Mouse (Mus musculus): ENCODE measurements at regions not wholly inside any gene's neighbourhood (a gene's known extent, or its start where the extent isn't known, plus 50 kb on each side); places are given as distances from the start of the nearest gene placed in this dataset.

- H3K4me3 ChIP-seq, result no peak overlapping the region
- no peak for ATAC-seq (ENCODE audit: insufficient number of reproducible peaks, low FRiP score)
- no peak overlapping the region for H3K9ac ChIP-seq
- 0 out of 2 replicates have a peak, but pooled peaks cover 4% of the 10 kb centered on the region for H3K4me1 ChIP-seq (replicated peaks)
- H3K9me3 ChIP-seq (replicated peaks), result no peaks in the 10 kb centered on the region
- no peak overlapping the region for H3K4me2 ChIP-seq
- WGBS, result 78% methylated on average over 4 of the region's 4 CpGs
- no peaks in the 10 kb centered on the region for H3K36me3 ChIP-seq
- H3K27ac ChIP-seq (ENCODE audit: poor library complexity, severe bottlenecking), result no peak overlapping the region
- H3K27me3 ChIP-seq (replicated peaks), result 0 out of 2 replicates have a peak, but pooled peaks cover 9% of the 10 kb centered on the region
Measured at GRCm38 (mm10) chr2:137310511-137310910, 194.1 kb upstream of the Jag1 start.

GRCm38 (mm10) chr2:137308116-137308515 lies 191.7 kb upstream of the Jag1 start:
- no peak for ATAC-seq (ENCODE audit: insufficient number of reproducible peaks, low FRiP score)
- H3K4me1 ChIP-seq (replicated peaks), result no peaks in the 10 kb centered on the region

DNA sequence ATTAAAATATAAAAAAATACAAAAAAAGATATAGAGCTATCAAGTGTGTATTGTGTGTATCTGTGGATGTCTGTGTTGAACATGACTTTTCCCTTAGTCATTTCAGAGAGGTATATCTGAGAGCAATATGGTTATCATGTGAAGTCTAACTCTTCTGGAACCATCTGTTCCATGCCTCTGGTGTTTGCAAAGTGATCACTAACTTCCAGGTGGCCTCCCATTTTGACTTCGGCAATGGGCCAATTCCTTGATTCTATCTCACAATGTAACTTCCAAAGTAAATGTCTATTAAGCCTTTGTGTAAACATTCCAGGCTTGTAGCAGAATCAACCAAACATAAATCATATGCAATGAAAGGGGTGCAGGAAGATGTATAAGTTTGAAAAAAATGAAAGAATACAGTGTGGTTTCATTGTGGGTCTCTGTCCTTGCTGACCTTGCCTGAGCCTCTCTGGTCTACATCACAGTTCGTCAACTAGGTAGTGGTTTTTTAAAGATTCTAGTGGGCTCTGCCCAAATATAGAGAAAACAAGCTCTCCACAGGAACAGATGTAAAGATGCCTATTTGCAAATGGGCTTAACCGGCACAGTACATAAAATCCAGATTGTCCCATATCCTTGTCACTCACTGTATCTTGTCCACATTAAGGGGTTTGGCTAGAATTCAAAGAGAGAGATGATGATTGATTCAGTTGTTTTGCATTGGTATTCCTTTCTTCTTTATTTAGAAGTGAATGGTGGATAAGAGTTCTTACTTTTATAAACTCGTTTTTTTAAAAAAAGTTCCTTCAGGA lies 185.2 kb upstream of the Jag1 start:
- Histone ChIP-seq H3K27ac (ENCODE audit: poor library complexity, severe bottlenecking) (no peak overlapping the region), H3K4me2 (no peak overlapping the region), H3K4me1 (replicated peaks) (no peaks in the 10 kb centered on the region), H3K9ac (no peak overlapping the region), H3K27me3 (replicated peaks) (no peaks in the 10 kb centered on the region), H3K4me3 (no peak overlapping the region), H3K9me3 (replicated peaks) (no peaks in the 10 kb centered on the region), H3K36me3 (no peaks in the 10 kb centered on the region)
- ATAC-seq (ENCODE audit: insufficient number of reproducible peaks, low FRiP score), result no peak
- WGBS, result 70% methylated on average over 4 of the region's 4 CpGs

More at GRCm38 (mm10) chr2:137308116-137308515, 191.7 kb upstream of the Jag1 start:
- Histone ChIP-seq H3K9ac (no peak overlapping the region), H3K27me3 (replicated peaks) (0 out of 2 replicates have a peak, but pooled peaks cover 9% of the 10 kb centered on the region), H3K4me2 (no peak overlapping the region), H3K36me3 (no peaks in the 10 kb centered on the region), H3K27ac (ENCODE audit: poor library complexity, severe bottlenecking) (no peak overlapping the region), H3K4me3 (no peak overlapping the region), H3K9me3 (replicated peaks) (no peaks in the 10 kb centered on the region)
- WGBS, result 69% methylated on average over 9 of the region's 9 CpGs

GRCm38 (mm10) chr2:137289231-137289630 lies 172.8 kb upstream of the Jag1 start:
- WGBS, result 81% methylated on average over 3 of the region's 3 CpGs
- Histone ChIP-seq H3K4me1 (replicated peaks) (0 out of 2 replicates have a peak, but pooled peaks cover 4% of the 10 kb centered on the region), H3K4me2 (no peak overlapping the region), H3K4me3 (no peak overlapping the region), H3K27me3 (replicated peaks) (no peaks in the 10 kb centered on the region), H3K9me3 (replicated peaks) (no peaks in the 10 kb centered on the region), H3K36me3 (no peaks in the 10 kb centered on the region), H3K9ac (no peak overlapping the region), H3K27ac (ENCODE audit: poor library complexity, severe bottlenecking) (no peak overlapping the region)
- no peak for ATAC-seq (ENCODE audit: insufficient number of reproducible peaks, low FRiP score)

DNA sequence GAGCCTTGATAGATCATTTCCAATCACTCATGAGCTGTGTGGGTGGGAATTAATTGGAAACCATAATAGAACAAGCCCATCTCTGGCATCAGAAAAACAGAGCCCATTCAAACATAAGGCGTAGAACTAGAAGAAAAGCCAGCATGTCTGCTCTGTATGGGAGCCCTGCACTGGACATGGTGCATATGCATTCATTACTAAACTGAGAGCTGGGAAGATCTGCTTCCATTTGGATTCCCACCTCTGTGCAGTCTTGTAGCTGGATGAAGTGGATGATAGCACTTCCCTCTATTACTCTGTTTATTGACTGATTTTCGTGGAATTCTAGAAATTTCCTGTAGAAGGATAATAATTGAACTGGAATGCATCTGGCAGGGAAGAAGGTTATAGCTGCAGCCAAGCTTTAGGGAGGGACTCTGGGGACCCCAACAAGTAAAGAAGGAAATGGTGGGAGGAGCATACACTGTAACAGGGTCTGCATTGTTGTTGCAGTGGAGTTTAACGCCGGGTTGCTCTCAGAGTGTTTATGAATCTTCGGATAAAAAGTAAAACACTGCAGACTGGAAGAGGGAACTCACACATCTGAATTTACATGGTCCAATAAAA lies 155.2 kb upstream of the Jag1 start:
- no peak for ATAC-seq (ENCODE audit: insufficient number of reproducible peaks, low FRiP score)
- 60% methylated on average over 5 of the region's 5 CpGs for WGBS
- Histone ChIP-seq H3K9me3 (replicated peaks) (no peaks in the 10 kb centered on the region), H3K4me1 (replicated peaks) (no peaks in the 10 kb centered on the region), H3K27me3 (replicated peaks) (no peaks in the 10 kb centered on the region), H3K9ac (no peak overlapping the region), H3K4me2 (no peak overlapping the region), H3K4me3 (no peak overlapping the region), H3K27ac (ENCODE audit: poor library complexity, severe bottlenecking) (no peak overlapping the region), H3K36me3 (no peaks in the 10 kb centered on the region)

- no peak overlapping the region for H3K27ac ChIP-seq (ENCODE audit: poor library complexity, severe bottlenecking)
- no peak overlapping the region for H3K9ac ChIP-seq
- WGBS, result 56% methylated on average over 2 of the region's 2 CpGs
- no peaks in the 10 kb centered on the region for H3K36me3 ChIP-seq
- no peaks in the 10 kb centered on the region for H3K4me1 ChIP-seq (replicated peaks)
- no peaks in the 10 kb centered on the region for H3K27me3 ChIP-seq (replicated peaks)
- H3K4me2 ChIP-seq, result no peak overlapping the region
- H3K9me3 ChIP-seq (replicated peaks), result no peaks in the 10 kb centered on the region
- no peak for ATAC-seq (ENCODE audit: insufficient number of reproducible peaks, low FRiP score)
- no peak overlapping the region for H3K4me3 ChIP-seq
Measured at GRCm38 (mm10) chr2:137262911-137263310, 146.5 kb upstream of the Jag1 start.

DNA sequence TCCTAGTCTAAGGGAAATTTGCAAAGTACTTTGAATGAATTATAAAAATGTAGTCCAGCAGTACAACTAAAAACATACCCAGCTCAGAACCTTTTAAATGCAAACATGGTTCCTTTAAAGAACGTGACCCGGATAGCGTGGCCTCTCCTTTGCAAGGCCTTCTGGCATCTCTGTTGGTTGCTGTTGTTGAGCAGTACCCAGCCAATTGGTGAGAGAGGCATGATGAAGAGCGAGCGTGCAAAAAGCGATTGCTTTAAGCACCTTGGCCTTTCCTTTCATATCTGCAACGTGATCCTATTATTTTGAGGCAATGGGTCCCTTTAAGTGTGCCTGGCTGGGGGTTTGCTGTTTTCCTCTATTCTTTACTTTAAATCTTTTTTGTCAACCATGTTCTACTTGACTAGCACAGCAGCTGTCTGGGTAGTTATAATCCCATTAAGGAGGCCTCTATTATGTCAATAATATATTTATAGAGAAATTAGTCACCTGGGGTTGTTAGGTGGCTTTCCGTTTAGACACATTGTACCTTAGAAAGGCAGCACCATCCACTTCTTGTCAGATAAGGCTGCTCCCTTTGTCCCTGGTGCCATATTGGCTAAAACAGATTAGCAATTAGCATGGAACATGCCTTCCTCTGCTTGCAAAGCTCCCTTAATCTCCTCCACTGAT lies 141.5 kb upstream of the Jag1 start:
- no peaks in the 10 kb centered on the region for H3K27me3 ChIP-seq (replicated peaks)
- no peak for ATAC-seq (ENCODE audit: insufficient number of reproducible peaks, low FRiP score)
- H3K27ac ChIP-seq (ENCODE audit: poor library complexity, severe bottlenecking), result no peak overlapping the region
- no peak overlapping the region for H3K9ac ChIP-seq
- H3K36me3 ChIP-seq, result no peaks in the 10 kb centered on the region
- H3K4me1 ChIP-seq (replicated peaks), result no peaks in the 10 kb centered on the region
- H3K9me3 ChIP-seq (replicated peaks), result no peaks in the 10 kb centered on the region
- H3K4me3 ChIP-seq, result no peak overlapping the region
- WGBS, result 89% methylated on average over 8 of the region's 8 CpGs
- H3K4me2 ChIP-seq, result no peak overlapping the region

DNA sequence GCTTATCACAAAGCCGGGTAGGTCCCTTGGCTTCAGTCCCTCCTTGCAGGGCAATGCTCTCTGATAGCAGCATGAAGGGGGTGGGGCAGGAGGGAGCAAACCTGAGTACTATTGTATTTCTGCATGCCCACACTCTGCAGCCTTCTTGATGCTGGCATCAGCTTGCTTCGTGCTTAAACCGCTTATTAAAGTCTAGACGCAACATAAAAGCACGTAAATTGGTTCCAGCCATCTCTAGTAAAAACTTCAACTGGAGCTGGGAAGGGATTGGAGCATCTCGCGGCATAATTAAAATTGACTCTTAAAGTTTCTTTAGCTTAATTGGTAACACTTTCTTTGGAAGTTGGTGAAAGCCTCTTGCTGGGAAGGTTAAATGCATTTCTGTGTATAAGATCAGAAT lies 131.5 kb upstream of the Jag1 start:
- Histone ChIP-seq H3K9me3 (replicated peaks) (no peaks in the 10 kb centered on the region), H3K4me2 (no peak overlapping the region), H3K27me3 (replicated peaks) (no peaks in the 10 kb centered on the region), H3K4me1 (replicated peaks) (no peaks in the 10 kb centered on the region; the same call in 1 of the 2 replicates), H3K9ac (no peak overlapping the region), H3K36me3 (no peaks in the 10 kb centered on the region), H3K4me3 (no peak overlapping the region), H3K27ac (ENCODE audit: poor library complexity, severe bottlenecking) (no peak overlapping the region)
- WGBS, result 66% methylated on average over 7 of the region's 7 CpGs
- no peak for ATAC-seq (ENCODE audit: insufficient number of reproducible peaks, low FRiP score)

DNA sequence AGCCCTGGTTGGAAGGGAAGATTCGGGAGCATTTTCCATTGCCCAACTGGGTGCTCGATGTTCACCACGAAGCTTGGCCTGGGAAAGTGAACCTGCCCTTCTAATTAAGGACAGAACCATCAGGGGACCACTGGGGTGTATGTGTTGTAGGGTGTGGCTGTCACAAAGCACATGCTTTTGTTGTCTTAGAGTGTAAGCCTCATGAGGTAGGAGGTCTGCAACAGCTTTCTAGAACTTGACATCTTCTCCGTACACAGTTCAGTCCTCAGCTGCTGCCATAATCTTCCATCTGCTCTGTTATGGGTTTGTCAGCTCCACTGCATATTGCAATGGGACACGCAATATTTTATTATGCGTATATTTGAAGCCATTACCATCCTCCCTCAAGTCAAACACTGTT lies 127.9 kb upstream of the Jag1 start:
- Histone ChIP-seq H3K27me3 (replicated peaks) (no peaks in the 10 kb centered on the region), H3K9ac (no peak overlapping the region), H3K4me1 (replicated peaks) (no peaks in the 10 kb centered on the region; the same call in 1 of the 2 replicates), H3K36me3 (no peaks in the 10 kb centered on the region), H3K9me3 (replicated peaks) (no peaks in the 10 kb centered on the region), H3K4me3 (no peak overlapping the region), H3K27ac (ENCODE audit: poor library complexity, severe bottlenecking) (no peak overlapping the region), H3K4me2 (no peak overlapping the region)
- WGBS, result 81% methylated on average over 6 of the region's 6 CpGs
- no peak for ATAC-seq (ENCODE audit: insufficient number of reproducible peaks, low FRiP score)

DNA sequence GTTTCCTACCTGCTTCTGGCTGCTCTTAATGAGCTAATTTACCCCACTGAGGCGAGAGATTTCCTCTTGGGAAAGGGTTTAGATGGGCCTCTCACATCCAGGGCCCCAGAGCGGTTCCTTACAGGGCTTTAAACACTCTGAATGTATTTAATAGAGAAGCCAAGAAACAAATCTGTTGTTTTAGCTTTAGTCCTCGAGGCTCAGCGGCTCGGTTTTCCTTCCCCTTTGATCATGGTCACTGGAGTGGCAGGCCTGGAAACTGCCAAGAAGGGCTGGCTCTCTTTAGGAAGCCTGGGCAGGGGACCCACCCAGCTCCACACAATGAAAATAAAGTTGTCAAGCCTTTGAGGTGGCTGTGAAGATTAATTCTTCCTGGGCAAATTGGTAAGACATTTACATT lies 127.5 kb upstream of the Jag1 start:
- no peak overlapping the region for H3K4me2 ChIP-seq
- no peak for ATAC-seq (ENCODE audit: insufficient number of reproducible peaks, low FRiP score)
- H3K27ac ChIP-seq (ENCODE audit: poor library complexity, severe bottlenecking), result no peak overlapping the region
- WGBS, result 29% methylated on average over 5 of the region's 5 CpGs
- no peak overlapping the region for H3K4me3 ChIP-seq
- no peaks in the 10 kb centered on the region for H3K36me3 ChIP-seq
- no peaks in the 10 kb centered on the region for H3K27me3 ChIP-seq (replicated peaks)
- H3K9me3 ChIP-seq (replicated peaks), result no peaks in the 10 kb centered on the region
- H3K9ac ChIP-seq, result no peak overlapping the region
- H3K4me1 ChIP-seq (replicated peaks), result no peaks in the 10 kb centered on the region; the same call in 1 of the 2 replicates

GRCm38 (mm10) chr2:137236961-137237360 lies 120.5 kb upstream of the Jag1 start:
- 62% methylated on average over 3 of the region's 3 CpGs for WGBS
- Histone ChIP-seq H3K4me1 (replicated peaks) (no peaks in the 10 kb centered on the region), H3K9ac (no peak overlapping the region), H3K27me3 (replicated peaks) (no peaks in the 10 kb centered on the region), H3K9me3 (replicated peaks) (no peaks in the 10 kb centered on the region), H3K27ac (ENCODE audit: poor library complexity, severe bottlenecking) (no peak overlapping the region), H3K4me2 (no peak overlapping the region), H3K4me3 (no peak overlapping the region), H3K36me3 (no peaks in the 10 kb centered on the region)
- no peak for ATAC-seq (ENCODE audit: insufficient number of reproducible peaks, low FRiP score)

Measured in heart, embryonic 12.5 days (tissue).